Mouse (Mus musculus) midbrain, embryonic 10.5 days (tissue): Measurements from ENCODE around the gene Nr2e1. TPM values are rescaled to one million over a fixed set of nuclear protein-coding genes. Genes with fewer than 3 reads are reported as not detected.

Experiments
- DNase-seq: peaks from one replicate; pipeline ENCODE4 v3.0.0-alpha.2; 2017; ENCODE audit warnings: low spot score
- H3K27ac ChIP-seq: fragments of 300-500 bp; sonication (generic); replicated peaks from 2 replicates; pipeline ENCODE4 v1.5.1; 2016; ENCODE audit warnings: mild to moderate bottlenecking
- H3K27me3 ChIP-seq: fragments of 300-500 bp; sonication (generic); 2 replicates; pipeline ENCODE4 v1.6.1; 2016; ENCODE audit warnings: low read depth, mild to moderate bottlenecking; ENCODE audit not compliant: poor library complexity, severe bottlenecking
- H3K36me3 ChIP-seq: fragments of 300-500 bp; sonication (generic); 2 replicates; pipeline ENCODE4 v1.6.1; 2016; ENCODE audit warnings: mild to moderate bottlenecking, moderate library complexity
- H3K4me1 ChIP-seq: fragments of 300-500 bp; sonication (generic); 2 replicates; pipeline ENCODE4 v1.6.1; 2016
- H3K4me3 ChIP-seq: fragments of 300-500 bp; sonication (generic); 2 replicates; pipeline ENCODE4 v1.5.1; 2016; ENCODE audit warnings: mild to moderate bottlenecking, moderate library complexity
- H3K9me3 ChIP-seq: fragments of 300-500 bp; sonication (generic); replicated peaks from 2 replicates; pipeline ENCODE4 v1.6.1; 2016; ENCODE audit warnings: mild to moderate bottlenecking
- WGBS: fragments of 180-500 bp; shearing (Covaris S2); methylation state at CpG from one replicate; pipeline ENCODE4 v1.1.7; 2016; 5-methylcytosine and 5-hydroxymethylcytosine counted together
- polyA plus RNA-seq: library from polyadenylated mRNA; unstranded; fragments of >200 nt; fragmentation: Nextera tagmentation; extraction: Ambion mirVana; gene quantifications from 2 replicates; pipeline ENCODE4 v1.2.1, GENCODE M21; 2016

Nr2e1 gene
- polyA plus RNA-seq, 1 experiment from 2014 or later: 25.3 TPM

- Histone ChIP-seq H3K27ac (no peak overlapping the region), H3K36me3 (no peaks in the 10 kb centered on the region), H3K4me1 (no peaks in the 10 kb centered on the region; the same call in 1 of the 2 replicates), H3K27me3 (peaks cover 40% of the 10 kb centered on the region), H3K9me3 (peaks cover 13% of the 10 kb centered on the region; the same call in 1 of the 2 replicates), H3K4me3 (no peak overlapping the region)
- DNase-seq: no peak
- 30% methylated on average over 10 of the region's 10 CpGs for WGBS
Measured at GRCm38 (mm10) chr10:42601556-42601955, 18.1 kb upstream of the Nr2e1 start.

GRCm38 (mm10) chr10:42598615-42599014 is 15.2 kb upstream of the Nr2e1 start:
- Histone ChIP-seq H3K27ac (no peak overlapping the region), H3K4me1 (peaks cover 10% of the 10 kb centered on the region), H3K4me3 (no peak overlapping the region), H3K36me3 (no peaks in the 10 kb centered on the region), H3K9me3 (no peaks in the 10 kb centered on the region), H3K27me3 (peaks cover 69% of the 10 kb centered on the region)
- no peak for DNase-seq
- 89% methylated on average over 8 of the region's 8 CpGs for WGBS

GRCm38 (mm10) chr10:42593201-42593600 is 9.8 kb upstream of the Nr2e1 start:
- peaks cover 63% of the 10 kb centered on the region for H3K4me1 ChIP-seq
- no peaks in the 10 kb centered on the region for H3K36me3 ChIP-seq
- WGBS: 11% methylated on average over 7 of the region's 7 CpGs
- no peak overlapping the region for H3K27ac ChIP-seq
- H3K4me3 ChIP-seq: no peak overlapping the region
- peaks cover 96% of the 10 kb centered on the region for H3K27me3 ChIP-seq
- H3K9me3 ChIP-seq: no peaks in the 10 kb centered on the region
- no peak for DNase-seq

- peak overlapping the region; percentile 52 for H3K4me3 ChIP-seq
- peaks cover 100% of the 10 kb centered on the region for H3K27me3 ChIP-seq
- DNase-seq: peak; percentile 62
- H3K9me3 ChIP-seq: no peaks in the 10 kb centered on the region
- WGBS: under 1% methylated on average over 25 of the region's 25 CpGs
- H3K27ac ChIP-seq: peak overlapping the region; percentile 83
- H3K4me1 ChIP-seq: peaks cover 73% of the 10 kb centered on the region
- H3K36me3 ChIP-seq: no peaks in the 10 kb centered on the region
Measured at GRCm38 (mm10) chr10:42591993-42592686, 8.7 kb upstream of the Nr2e1 start.

GRCm38 (mm10) chr10:42591185-42591992 is 8.0 kb upstream of the Nr2e1 start:
- Histone ChIP-seq H3K4me1 (peaks cover 74% of the 10 kb centered on the region), H3K9me3 (peaks cover 2% of the 10 kb centered on the region; the same call in 1 of the 2 replicates), H3K27me3 (peaks cover 100% of the 10 kb centered on the region), H3K36me3 (peaks cover under 1% of the 10 kb centered on the region; the same call in 1 of the 2 replicates), H3K27ac (peak overlapping the region; percentile 83), H3K4me3 (peak overlapping the region; percentile 52)
- peak; percentile 82 for DNase-seq
- under 1% methylated on average over 67 of the region's 67 CpGs for WGBS

- peaks cover 77% of the 10 kb centered on the region for H3K4me1 ChIP-seq
- peaks cover 4% of the 10 kb centered on the region; the same call in 1 of the 2 replicates for H3K9me3 ChIP-seq
- peak overlapping the region; percentile 52 for H3K4me3 ChIP-seq
- peaks cover 3% of the 10 kb centered on the region; the same call in 1 of the 2 replicates for H3K36me3 ChIP-seq
- peaks cover 100% of the 10 kb centered on the region for H3K27me3 ChIP-seq
- peak overlapping the region; percentile 83 for H3K27ac ChIP-seq
- DNase-seq: peak; percentile 38
- WGBS: under 1% methylated on average over 19 of the region's 19 CpGs
Measured at GRCm38 (mm10) chr10:42590261-42591184, 7.1 kb upstream of the Nr2e1 start.

- H3K4me3 ChIP-seq: no peak overlapping the region
- peaks cover 3% of the 10 kb centered on the region; the same call in 1 of the 2 replicates for H3K36me3 ChIP-seq
- WGBS: under 1% methylated on average over 5 of the region's 5 CpGs
- peaks cover 79% of the 10 kb centered on the region for H3K4me1 ChIP-seq
- H3K27ac ChIP-seq: no peak overlapping the region
- DNase-seq: no peak
- peaks cover 100% of the 10 kb centered on the region for H3K27me3 ChIP-seq
- H3K9me3 ChIP-seq: peaks cover 4% of the 10 kb centered on the region; the same call in 1 of the 2 replicates
Measured at GRCm38 (mm10) chr10:42589505-42589904, 6.1 kb upstream of the Nr2e1 start.

- H3K27me3 ChIP-seq: peaks cover 100% of the 10 kb centered on the region
- no peak overlapping the region for H3K4me3 ChIP-seq
- no peak for DNase-seq
- WGBS: 3% methylated on average over 8 of the region's 8 CpGs
- peaks cover 4% of the 10 kb centered on the region; the same call in 1 of the 2 replicates for H3K9me3 ChIP-seq
- H3K27ac ChIP-seq: no peak overlapping the region
- peaks cover 87% of the 10 kb centered on the region for H3K4me1 ChIP-seq
- peaks cover 3% of the 10 kb centered on the region; the same call in 1 of the 2 replicates for H3K36me3 ChIP-seq
Measured at GRCm38 (mm10) chr10:42587961-42588750, 4.7 kb upstream of the Nr2e1 start.

- H3K4me3 ChIP-seq: peak overlapping the region; percentile 67; the same call in 1 of the 2 replicates
- H3K27ac ChIP-seq: no peak overlapping the region
- peak; percentile 31 for DNase-seq
- H3K9me3 ChIP-seq: peaks cover 4% of the 10 kb centered on the region; the same call in 1 of the 2 replicates
- peaks cover 3% of the 10 kb centered on the region; the same call in 1 of the 2 replicates for H3K36me3 ChIP-seq
- H3K27me3 ChIP-seq: peaks cover 100% of the 10 kb centered on the region
- WGBS: 8% methylated on average over 22 of the region's 22 CpGs
- peaks cover 83% of the 10 kb centered on the region for H3K4me1 ChIP-seq
Measured at GRCm38 (mm10) chr10:42585596-42586305, 2.3 kb upstream of the Nr2e1 start.

GRCm38 (mm10) chr10:42585156-42585555 is 1.7 kb upstream of the Nr2e1 start:
- WGBS: under 1% methylated on average over 8 of the region's 8 CpGs
- Histone ChIP-seq H3K9me3 (peaks cover 4% of the 10 kb centered on the region; the same call in 1 of the 2 replicates), H3K27me3 (peaks cover 100% of the 10 kb centered on the region), H3K4me3 (peak overlapping the region; percentile 67), H3K4me1 (peaks cover 83% of the 10 kb centered on the region), H3K36me3 (peaks cover 3% of the 10 kb centered on the region; the same call in 1 of the 2 replicates), H3K27ac (peak overlapping the region; percentile 87)
- DNase-seq: no peak
